Mouse (Mus musculus) bone marrow, adult 2 months (tissue): ENCODE data around the gene Scn8a.

Source experiments
- CTCF ChIP-seq: fragments of 200-500 bp; IDR thresholded peaks from 2 replicates; pipeline ENCODE4 v1.5.1; 2011; ENCODE audit warnings: low read length, control low read depth; ENCODE audit not compliant: control insufficient read depth, insufficient read depth
- POLR2A ChIP-seq: fragments of 200-500 bp; IDR thresholded peaks from 2 replicates; pipeline ENCODE4 v1.6.1; 2011; ENCODE audit warnings: low read depth, mild to moderate bottlenecking, control low read depth, low read length, borderline replicate concordance; ENCODE audit not compliant: control insufficient read depth

- no peak for TF ChIP-seq CTCF
- no peak for TF ChIP-seq POLR2A
These were observed 11.7 kb downstream of the Scn8a start for GRCm38 (mm10) chr15:100881385-100881784.
